Mouse (Mus musculus) kidney, adult 11 months (tissue): ENCODE data around the gene Cntrl.

Source experiments
- DNase-seq: peaks from one replicate; pipeline ENCODE4 v3.0.0; 2022

Cntrl gene

DNA sequence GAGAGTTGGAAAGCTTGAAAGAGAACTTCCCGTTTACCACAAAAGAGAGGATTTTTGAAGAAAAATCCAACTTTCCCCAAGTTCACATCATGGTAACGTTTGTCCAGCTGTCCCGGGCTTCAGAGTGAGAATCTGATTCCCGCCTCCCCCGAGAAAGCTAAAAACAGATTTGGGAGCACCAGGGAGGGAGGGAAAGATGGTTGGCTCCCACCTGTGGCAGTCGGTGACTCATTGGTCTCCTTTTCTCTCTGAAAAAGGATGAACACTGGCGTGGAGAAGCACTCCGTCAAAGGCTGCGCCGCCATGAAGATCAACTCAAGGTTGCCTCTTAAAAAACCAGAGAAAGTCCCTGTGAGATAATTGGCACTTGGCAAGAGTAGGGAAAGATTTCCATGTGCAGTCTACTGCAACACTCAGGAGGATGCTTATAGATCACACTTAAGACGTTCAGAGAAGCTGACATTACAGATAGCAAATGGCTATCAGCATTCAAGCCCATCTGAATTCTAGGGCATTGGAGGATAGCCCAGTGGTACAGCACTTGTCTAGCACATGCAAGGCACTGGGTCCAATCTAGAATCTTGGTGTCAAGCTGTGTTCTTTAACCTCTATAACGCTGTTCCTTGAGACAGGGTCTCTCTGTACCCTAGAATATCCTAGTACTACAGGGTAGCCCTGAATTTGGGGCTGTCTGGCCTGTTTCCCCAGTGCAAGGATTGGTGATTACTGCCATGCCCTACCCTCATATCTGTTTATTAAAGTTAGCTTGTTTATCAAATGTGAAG is 66.2 kb downstream of the Cntrl start:
- no peak for DNase-seq

DNA sequence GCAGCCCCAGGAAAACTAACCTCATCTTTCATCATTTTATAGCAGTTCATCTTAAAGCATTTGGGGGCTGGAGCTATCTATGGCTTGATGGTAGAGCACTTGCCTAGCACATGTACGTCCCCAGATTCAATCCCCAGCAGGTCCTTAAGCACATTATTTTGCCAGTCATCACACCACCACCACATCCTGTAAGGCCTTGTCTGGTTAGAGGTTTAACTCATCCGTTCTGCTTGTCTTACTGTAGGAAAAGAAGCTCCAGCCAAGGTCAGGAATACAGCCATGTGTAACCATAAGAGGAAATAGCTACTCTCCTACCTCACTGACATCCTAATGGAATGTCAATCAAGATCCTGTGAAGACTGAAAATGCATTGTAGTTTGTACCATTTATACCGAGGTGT is 68.9 kb downstream of the Cntrl start:
- DNase-seq, result no peak

DNA sequence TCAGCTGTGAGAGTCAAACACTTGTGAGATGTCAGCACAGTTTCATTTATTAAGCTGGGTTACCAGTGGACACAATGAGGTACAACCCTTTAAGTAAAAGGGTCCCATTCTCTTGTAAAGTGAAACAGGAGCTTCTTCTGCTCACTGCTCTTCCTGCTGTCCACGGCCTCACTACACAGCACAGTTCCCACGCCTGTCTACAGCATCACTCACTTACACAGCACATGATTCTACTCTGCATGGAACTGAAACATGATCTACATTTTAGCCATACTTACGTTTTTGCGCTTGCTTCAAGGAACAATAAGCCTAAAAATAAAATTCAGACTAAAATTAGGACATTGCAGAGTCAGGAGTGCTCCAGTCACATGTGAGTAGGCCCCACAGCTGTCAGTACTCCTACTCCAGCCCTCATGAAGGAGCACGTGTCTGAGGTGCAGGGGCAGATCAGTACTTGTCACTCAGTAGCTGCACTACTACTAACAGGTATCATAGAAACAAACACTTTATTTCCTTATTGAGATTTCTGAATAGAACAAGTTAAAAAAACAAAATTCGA is 73.9 kb downstream of the Cntrl start:
- no peak for DNase-seq

DNA sequence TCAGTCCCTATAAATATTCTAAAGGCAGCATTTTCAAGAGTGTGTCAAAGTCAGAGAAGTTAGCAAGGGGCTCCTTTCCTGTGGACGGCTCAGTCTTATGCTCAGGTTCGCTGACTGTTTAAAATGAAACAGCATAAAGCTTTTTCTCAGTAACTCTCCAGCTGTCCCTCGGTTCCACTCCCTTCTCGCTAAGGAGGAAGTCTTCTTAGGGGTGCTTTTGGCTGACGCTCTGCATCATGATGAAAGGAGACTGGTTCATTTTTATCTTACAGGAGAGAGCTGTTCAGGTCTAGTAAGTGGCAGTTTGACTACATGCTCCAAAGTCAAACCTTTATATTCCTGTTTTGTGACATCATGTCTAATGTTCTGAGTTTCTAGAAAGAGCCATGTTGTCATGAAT is 79.6 kb downstream of the Cntrl start:
- no peak for DNase-seq

DNA sequence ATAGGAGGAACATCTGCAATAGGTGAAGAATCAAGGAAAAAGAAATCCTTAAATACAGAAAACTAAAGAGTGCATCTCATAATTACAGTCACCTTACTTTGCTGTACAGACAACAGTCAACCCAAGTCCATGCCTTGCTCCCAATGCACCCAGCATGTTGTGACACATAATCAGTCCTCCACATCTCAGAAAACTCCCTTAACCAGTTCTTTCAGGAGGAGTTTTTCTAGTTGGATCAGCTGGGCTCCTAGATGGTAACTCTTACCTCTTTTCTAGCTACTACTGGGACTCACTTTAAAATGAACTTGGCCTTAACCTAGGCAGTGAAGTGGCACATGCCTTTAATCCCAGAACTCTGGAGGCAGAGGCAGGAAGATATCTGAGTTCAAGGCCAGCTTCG is 84.7 kb downstream of the Cntrl start:
- no peak for DNase-seq

DNA sequence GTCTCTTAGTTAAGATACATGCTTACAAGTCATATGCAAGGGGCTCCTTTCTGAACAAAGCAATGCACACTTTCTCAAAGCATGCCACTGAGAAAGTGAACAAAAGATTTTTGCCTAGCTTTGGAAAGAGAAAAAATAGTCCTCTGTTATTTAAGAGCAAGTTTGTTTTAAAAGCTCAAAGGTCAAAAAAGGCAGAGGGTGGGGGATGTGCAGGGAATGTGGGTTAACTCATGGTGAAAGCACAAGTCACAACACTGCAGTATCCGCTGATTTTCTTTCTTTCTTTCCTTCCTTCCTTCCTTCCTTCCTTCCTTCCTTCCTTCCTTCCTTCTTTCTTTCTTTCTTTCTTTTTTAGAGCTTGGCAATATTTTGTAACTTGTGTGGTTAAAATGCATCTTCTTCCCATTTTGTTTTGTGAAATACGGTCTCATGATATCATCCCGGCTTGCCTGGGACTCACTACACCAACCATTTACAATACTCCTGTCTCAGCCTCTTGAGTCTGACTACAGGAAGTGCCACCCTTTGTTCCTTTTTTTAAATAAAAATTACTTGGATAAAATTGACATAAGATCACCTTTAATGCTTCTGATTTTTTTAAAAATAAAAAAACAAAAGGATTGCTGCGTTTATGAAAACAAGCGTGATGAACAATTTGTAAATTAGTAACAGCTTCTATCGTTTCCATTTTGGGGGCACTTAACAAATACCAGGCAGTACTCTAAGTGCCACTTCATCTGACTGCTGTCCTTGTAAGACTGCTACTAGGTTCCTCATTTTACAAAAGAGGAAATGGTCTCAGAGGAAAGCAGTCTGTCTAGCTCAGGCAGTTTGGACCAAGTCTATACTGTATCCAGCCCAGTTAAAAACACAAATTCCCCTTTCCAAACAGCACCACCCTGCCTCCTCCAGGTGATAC is 86.6 kb downstream of the Cntrl start:
- DNase-seq, result peak; percentile 50

DNA sequence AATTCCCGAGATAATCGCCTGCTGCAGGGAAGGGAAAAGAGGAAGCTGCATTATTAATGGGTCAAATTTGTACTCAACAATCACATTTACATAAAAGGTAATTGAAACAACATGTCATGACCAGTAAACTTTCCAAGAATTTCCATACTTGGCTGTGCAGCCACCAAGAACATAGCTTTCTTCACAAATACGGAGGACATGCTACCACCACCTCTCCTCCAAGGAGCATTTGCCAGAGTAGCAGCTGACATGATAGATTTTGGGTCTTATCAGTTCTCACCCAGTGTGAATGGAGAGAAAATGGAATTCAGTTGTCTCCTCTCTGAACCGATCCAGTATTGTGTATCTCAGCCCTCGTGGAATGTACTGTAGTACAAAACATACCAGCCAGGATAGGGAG is 90.2 kb downstream of the Cntrl start:
- DNase-seq, result no peak

DNA sequence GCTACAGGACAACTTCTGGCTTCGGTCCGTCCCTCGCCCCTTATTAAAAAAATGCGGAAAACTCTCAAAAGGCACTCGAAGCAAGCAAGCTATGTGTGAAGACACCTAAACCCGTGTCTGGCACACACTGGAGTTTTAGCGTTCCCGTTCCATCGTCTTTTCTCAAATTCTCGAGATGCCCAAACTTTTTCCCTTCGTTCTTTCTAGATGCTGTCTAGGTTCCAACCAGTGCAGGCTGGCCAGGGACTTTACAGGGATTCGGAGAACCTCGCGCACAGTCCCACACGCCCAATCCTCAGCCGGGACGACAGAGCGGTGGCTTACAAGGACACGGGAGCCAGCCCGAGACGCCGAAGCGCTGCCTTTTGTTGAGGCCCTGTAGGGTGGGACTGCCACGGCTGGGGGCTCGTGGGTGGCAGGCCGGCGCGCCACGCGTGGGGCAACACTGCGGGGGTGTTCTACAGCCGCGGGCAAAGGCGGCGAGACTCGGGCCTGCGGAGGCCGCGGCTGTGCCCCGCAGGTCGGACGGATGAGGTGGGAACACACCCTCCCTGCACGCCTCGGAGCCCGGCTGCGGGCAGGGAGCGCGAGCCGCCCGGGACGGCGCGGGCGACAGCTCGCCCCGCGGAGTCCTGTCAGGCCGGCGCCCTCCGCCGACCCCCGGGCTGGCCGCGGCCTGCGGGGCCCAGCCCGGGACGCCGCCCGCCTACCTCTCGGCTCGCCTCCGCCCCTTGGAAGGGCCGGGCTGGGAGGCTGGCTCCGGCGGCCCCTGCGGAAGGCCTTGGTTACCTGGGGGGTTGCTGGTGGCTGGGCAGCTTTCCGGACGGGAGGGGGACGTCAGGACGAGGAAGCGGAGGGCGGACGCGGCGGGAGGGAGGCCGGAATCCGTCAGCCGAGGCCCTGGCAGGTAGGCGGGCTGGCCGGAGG is 90.9 kb downstream of the Cntrl start:
- DNase-seq, result peak; percentile 47

DNA sequence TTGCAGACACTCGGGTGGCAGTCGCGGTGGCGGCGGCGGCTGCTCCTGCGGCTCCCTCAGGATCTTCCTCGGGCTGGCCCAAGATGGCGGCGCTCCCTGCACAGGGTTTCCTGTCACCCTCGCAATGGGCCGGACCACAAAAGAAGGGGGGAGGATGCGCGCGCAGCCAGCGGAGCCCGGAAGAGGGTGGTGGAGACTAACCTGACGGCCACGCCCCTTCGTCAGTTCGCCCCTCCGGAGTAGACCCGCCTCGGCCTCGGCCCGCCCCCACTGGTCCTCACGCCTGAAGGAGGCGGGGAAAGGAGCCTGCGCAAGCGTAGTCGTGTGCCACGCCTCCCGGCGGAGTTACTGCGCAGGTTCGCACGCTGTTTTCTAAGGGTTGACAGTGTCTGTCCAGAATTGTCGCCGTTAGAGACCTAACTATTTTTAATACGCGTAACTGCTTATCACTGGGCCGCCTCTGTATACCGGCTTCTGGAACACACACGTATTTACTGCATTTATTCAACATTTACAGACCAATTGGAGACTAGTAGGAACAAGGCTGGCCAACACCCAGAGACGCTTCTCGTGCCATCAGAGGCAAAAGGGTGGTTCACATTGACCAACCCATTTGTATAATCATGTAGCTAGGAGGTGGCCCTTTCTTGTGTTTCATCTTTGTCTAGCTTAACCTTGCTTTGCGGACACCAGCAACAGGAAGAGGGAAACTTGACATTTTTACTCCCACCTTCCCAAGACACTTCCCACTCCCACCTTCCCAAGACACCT is 91.8 kb downstream of the Cntrl start, which contains the start of gene Rab14:
Gene Rab14 (minus strand): TSS at position 223 of the 771 bp plus-strand sequence.
- peak; percentile 99 for DNase-seq

DNA sequence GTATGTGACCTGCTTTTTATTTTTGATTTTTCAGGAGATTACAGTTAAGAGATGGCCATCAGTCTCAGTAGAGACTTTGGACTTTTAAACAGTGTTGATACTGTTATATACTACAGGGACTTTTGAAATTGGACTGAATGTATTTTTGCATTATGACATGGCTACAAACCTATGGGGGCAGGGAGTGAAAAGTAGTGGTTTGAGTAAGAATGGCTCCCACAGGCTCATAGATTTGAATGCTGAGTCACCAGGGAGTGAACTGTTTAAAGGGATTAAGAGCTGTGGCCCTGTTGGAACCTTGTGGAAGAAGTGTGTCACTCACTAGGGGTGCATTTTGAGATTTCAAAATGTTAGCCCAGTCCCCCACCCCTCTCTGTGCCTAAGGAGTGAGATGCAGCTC is 94.4 kb downstream of the Cntrl start:
- DNase-seq, result no peak

DNA sequence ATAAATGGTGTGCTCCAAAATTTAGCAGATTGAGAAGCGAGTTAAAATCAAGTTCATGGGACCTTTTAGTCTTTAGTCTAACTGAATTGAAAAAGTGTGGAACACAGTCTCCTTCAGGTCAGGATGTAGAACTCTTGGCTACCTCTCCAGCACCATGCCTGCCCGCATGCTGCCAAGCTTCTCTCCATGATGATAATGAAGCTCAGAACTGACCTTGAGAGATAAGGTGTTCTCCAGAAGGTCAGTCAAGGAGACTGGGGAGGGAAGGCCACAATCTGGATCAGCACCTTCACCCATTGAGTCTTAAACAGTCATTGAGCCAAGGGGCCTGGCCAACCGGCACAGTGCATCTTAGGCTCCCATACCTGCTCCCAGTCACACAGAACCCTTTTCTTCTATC is 97.5 kb downstream of the Cntrl start:
- no peak for DNase-seq

DNA sequence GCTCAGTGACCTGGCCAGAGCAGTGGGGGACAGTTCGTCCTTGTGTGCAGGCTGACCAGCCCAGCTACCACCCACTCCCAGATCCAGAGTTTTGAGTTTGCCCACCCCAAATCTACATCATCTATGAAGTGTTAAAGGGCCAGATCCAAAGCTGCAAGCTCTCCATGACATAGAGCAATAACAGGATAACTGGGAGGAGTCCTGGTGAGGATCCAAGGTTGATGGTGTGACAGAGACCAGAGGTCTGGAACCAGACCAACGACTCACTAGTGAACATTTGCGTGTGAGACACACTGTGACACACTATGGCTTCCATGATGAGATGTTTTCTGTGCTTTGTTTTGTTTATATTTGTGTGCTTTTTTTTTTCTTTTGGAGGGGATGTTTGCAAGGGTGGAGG is 98.8 kb downstream of the Cntrl start:
- DNase-seq, result no peak

DNA sequence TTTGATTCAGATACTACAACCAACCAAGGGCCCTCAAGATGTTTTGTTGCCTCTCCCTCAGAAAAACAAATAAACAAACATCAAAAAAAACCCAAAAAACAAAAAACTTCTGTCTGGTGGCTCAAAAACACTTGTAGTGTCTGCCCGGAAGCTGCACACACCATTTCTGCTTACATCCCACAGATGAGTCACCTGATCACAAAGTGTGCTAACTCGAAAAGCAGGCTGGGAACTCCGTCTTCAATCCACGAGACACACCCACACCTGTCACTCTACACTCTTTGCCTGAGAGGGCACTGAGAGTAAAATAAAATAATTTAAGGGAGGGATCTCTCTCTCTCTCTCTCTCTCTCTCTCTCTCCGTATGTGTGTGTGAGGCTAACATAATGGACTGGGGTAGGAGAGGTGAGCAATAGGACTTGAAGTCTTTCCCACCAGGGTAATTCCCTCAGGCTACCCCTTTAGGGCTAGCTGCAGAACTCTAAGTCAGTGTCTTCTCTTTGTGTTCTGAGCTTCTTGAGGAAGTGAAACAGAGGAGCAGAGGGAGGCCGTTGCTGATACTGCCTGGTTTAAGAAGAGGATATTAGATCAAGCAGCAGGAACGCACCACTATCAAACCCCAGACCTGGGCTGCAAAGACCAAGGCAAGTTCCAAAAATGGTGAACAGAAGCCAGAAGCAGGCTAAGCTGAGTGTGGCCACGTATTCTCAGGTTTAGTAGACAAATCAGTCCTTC is 99.8 kb downstream of the Cntrl start:
- no peak for DNase-seq

DNA sequence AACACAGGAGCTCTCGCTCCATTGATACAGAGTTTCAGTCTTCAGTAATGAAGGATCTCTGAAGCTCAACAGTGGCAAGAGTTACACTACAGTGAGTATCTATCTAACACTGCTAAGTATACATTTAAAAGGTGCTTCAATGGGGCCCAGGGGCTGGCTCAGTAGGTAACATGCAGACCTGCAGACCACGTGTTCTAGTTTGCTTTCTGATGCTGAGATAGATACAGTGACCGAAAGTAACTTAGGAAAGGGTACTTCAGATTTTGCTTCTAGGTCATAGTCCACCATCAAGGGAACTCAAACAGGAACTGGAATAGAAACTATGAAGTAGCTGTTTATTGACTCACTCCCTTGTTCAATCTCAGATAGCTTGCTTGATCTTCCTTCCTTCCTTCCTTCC is 102.4 kb downstream of the Cntrl start:
- no peak for DNase-seq

DNA sequence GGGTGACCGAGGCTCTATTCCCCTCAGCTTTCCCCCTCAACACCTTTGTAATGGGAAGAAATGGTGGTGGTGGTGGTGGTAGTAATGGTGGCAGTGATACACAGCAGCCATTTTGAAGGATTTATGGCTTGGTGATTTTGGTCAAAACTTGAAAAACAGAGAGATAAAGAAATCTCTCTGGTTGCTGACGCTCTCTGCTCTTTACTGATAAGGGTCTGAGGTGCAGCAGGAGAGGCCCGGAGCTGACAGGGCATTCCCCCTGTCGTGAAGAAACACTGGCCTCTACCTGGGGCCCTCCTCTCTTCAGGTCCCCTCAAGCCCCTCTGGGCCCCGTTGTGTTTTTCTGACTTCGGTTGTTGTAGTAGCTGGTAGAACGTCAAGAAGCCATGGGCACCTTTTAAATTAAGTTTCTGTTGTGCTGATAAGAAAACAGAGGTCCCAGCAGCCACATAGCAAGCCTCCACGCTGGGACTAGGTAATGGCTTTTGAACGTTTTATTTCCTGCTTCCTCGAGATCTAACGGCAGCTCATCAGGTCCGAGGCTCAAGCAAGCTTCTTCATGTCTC is 104.1 kb downstream of the Cntrl start:
- DNase-seq, result no peak

DNA sequence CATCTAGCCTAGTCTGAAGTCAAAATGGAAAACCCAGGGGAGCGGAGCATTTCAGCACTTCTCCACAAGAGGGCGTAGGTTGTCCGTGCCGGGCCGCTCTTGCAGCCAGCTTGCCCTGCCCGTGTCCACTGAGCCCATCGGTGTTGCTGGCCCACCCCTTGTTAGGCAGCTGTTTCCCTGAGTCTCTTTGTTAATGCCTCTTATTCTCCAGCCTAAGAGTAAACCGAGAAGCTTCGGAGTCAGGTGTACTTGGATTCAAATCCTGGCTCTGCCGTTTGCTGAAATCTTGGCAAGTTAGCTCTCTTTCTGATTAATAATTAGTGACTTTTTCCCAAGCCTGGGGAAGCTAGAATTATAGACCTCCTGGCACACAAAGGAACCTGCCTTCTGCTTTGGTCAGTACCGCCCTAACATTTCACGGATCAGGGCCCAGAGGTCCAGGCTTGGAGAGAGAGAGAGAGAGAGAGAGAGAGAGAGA is 105.6 kb downstream of the Cntrl start:
- peak; percentile 91 for DNase-seq

DNA sequence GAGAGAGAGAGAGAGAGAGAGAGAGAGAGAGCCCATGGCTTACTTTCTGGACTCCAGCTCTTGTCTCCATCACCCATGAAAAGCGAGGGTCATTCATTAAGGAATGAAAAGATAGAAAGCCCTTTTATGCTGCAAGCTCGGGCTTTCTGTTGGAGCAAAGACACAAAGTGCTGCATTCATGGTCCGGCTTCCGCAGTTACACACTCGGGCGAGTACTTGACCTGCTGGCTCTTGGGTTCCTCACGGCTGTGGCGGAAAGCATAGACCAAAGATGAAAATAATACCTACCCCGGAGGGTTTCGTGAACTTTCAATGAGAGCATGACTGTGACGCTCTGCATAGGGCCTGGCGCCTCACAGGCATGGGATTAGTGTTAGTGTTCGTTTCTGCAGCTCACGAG is 106.1 kb downstream of the Cntrl start:
- peak; percentile 47 for DNase-seq

DNA sequence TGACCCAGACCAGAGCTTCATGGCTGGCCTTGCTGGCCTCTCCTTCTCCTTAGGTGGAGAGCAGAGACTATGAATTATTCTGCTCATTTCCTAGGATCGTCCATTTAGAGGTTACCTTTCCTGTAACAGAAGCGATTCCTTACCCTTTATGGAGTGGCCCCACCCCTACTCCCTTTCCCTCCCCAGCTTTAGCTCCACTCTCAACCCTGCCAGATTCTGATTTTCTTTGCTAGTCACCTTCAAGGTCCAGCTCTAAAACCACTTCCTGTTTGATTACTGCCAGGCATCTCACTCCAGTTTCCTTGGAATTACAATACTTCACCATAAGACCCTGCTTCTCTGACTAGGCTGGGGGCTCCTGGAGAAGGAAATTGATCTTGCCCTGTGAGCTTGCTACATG is 107.4 kb downstream of the Cntrl start:
- DNase-seq, result no peak

DNA sequence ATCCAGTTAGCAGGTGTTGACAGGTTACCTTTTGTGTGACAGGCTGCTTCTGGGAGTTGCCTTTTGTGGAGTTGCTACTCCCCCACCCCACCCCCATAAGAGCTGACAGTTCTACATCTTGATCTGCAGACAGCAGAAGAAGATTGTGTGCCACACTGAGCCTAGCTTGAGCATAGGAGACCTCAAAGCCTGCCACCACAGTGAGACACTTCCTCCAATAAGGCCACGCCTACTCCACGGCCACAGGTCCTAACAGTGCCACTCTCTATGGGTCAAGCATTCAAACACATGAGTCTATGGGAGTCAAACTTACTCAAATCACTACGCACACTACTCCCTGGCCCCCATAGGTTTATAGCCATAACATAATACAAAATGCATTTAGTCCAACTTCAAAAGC is 109.4 kb downstream of the Cntrl start:
- no peak for DNase-seq

DNA sequence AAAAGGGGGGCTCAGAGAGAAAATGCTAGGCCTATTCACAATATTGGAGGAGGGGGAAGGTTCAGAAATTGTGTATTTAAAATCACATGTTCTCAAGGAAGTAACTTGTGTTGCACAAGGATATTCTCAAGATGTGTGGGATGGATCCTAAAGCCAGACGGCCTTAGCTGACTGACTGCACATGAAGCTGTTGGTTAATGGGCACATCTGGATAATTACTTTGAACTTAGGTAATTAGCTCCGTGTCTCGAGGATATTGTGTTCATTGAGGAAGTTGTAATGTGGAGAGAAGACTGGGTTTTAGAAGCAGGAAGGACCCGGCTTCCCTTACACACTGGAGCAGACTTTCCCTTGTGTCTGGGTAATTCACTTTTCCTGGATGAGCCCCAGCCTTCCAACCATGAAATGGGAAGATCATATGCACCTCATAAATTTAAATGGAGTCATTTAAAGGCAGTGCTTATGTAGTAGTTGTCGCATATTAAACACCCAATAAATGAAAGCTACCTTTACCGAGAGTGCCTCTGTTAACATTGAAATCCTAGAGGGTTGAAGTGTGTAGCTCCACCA is 113.6 kb downstream of the Cntrl start:
- no peak for DNase-seq
